Mouse (Mus musculus) spleen, embryonic (tissue): ENCODE measurements at regions not wholly inside any gene's neighbourhood (a gene's known extent, or its start where the extent isn't known, plus 50 kb on each side); places are given as distances from the start of the nearest gene placed in this dataset.

ENCODE experiments used
- CTCF ChIA-PET: fragments of 350-600 bp; sonication (Branson Sonifier 250); formaldehyde crosslinking; loops from one replicate; lab custom pipeline; 2022; lab: Charles Lee

- CTCF ChIA-PET: no interaction called here
Measured at GRCm38 (mm10) chr2:137974651-137975050, 281.7 kb upstream of the Btbd3 start.

GRCm38 (mm10) chr2:137969156-137969555 is 287.2 kb upstream of the Btbd3 start:
- CTCF ChIA-PET: no interaction called here

GRCm38 (mm10) chr2:137966460-137967076 is 289.8 kb upstream of the Btbd3 start:
- CTCF ChIA-PET: no interaction called here

DNA sequence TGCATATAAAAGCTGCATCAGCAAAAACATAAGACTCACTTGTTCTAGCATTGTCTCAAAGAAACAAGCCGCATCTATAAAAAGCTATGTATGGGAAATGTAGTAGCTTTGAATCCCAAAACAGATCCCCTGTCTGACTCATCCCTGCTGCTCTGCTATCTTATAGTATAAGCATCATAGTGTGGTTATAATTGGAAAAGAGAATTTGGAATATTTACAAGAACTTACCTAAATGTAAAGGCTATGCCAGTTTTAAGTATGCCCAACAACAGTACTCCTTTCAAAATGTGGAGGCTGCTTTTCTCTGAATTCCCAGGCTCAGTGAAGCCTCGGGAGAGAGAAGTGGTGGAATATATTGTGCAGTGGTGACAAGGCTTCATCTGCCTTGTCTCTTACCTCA is 301.5 kb upstream of the Btbd3 start:
- CTCF ChIA-PET: no interaction called here

GRCm38 (mm10) chr2:137953144-137953543 is 303.2 kb upstream of the Btbd3 start:
- CTCF ChIA-PET: no interaction called here

- CTCF ChIA-PET: no interaction called here
Measured at GRCm38 (mm10) chr2:137951942-137952341, 304.4 kb upstream of the Btbd3 start.

DNA sequence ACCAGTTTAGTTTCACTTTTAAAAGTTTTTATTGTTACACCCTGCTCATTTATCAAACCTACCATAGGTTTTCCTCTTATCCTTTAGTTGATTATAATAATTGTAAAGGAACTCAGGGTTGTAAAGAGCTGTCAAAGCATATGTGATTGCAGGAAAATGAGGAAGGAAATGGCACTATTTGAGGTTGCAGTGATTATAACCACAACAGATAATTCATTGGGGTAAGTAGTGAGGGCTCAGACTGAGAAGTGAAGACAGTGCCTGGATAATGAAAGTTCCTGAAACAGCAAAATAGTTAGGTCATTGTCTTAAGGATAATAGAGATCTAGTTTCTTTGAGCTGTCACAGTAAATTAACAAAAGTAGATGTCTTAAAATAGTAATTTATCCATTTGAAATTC is 305.4 kb upstream of the Btbd3 start:
- CTCF ChIA-PET: interaction anchor here (0.5 kb wide), 1 partner anchor 22 kb away, joined by 11 read pairs; no protein-coding TSS in a partner anchor

DNA sequence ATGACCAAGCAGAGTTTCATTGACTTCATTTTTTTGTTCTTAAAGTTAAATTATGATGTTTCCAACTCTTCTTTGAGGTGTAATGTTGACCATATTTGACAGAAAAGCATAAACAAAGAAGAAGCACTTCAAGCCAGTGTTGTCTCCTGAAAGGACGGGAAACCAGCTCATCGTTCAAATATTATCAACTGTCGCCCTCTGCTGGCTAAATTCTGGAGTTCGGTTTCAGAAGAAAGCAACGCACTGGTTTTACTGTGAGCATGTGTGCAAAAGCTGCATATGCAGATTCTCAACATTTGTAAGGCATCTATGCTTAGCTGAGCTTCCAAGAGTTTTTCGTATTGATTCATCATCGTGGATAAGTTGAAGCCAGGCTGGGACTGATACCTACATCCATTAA is 313.6 kb upstream of the Btbd3 start:
- CTCF ChIA-PET: no interaction called here

GRCm38 (mm10) chr2:137939591-137939990 is 316.8 kb upstream of the Btbd3 start:
- CTCF ChIA-PET: no interaction called here

DNA sequence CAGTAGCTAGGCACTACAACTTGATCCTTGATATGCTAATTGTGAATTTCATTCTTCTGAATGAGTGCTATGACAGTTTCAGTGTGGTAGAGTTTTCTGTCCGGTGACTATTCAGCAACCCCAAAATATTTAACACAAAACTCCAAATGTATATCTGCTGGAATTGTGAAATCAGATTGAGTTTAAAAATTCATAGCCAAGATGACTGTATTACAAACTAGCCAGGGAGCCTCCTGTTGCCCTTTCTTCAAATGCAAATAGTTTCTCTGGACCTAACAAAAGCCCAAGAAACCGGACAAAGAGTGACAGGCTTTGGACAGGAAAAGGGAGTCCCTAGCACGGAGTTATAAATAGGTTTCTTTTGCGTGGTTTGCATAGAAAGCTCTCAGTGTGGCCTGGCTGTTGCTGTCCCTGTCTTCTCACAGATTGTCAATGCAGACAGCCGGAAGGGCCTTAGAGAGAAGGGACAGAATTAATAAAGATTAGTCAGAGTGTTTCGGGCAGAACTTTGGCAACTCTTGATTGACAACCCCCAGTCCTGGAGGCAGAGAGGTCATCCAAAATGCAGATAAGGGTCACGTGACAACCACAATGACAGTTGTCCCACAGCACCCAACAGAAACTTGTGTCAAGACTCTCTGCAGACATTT is 317.4 kb upstream of the Btbd3 start:
- CTCF ChIA-PET: no interaction called here

DNA sequence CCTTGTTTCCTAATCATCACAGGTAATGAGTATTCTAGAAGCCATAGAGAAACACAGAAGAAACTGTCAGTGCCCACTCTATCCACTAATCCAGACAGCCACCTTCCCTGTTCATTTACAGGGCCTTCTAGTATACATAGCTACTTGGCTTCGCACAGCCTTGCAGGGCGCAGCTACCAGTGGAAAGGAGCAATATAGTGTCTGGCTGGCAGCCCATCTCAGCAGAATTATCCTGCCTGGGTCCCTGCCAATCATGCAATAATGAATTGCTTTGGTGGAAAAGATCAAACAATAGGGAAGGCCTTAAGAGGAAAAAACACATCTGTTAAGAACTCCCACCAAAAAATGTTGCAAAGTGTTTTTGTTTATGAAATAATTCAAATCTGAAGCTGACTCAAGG is 319.8 kb upstream of the Btbd3 start:
- CTCF ChIA-PET: no interaction called here

- CTCF ChIA-PET: no interaction called here
Measured at GRCm38 (mm10) chr2:137932931-137933330, 323.4 kb upstream of the Btbd3 start.

- CTCF ChIA-PET: no interaction called here
Measured at GRCm38 (mm10) chr2:137932488-137932887, 323.9 kb upstream of the Btbd3 start.

DNA sequence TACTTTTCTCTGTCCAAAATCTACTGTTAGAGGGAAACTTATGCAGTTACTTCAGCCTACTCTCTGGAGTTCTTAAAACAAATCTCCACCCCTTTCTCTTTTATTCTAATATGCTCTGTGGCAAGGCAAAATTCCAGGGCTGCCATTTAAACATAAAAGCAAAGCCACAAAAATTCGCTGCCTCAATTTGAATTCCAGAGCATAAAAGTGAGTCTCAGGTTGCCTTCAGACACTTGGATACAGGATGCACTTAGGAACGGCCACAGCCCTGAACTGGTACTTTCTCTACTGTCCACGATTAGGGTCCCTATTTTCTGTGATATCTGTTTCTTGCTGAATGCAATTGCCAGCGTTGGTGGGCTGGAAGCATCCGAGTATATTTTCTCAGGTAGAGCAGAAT is 330.9 kb upstream of the Btbd3 start:
- CTCF ChIA-PET: no interaction called here

- CTCF ChIA-PET: no interaction called here
Measured at GRCm38 (mm10) chr2:137924576-137924975, 331.8 kb upstream of the Btbd3 start.

- CTCF ChIA-PET: no interaction called here
Measured at GRCm38 (mm10) chr2:137898425-137898824, 357.9 kb upstream of the Btbd3 start.

DNA sequence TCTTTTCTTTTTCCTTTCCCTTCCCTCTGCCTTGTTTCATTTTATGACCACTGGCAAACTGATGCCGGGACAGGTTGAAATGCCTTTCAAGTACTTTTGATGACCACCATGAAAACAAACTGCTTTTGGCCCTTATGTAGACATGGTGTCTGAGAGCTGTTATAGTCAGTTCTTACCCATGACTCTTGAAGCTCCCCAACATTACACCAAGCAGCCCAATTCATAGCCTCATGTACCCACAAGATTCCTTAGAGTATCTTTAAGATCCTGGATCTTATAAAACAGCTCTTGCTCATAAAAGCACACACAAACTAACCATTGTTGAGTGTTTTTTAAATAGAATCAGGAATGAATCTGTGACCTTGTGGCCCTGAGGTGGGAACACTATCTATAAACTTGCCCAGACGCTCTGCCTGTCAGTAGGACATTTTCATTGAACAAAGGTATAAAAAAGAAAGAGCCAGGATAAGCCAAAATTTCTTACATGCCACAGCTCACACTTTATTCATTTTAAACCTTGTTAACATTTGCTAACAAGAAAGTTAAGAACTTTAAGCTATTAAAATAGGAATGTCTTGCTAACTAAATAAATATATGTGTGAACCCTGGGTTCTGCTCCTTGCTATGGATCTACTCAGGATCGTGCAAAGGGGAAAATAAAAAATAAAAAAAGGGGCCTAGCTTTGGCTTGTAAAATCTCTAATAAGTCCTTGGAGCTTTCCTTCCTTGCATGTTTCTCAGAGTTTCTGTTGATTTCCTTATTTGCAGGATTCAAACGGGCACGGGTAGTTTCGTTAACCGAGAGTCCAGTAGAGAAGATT is 375.9 kb upstream of the Btbd3 start:
- CTCF ChIA-PET: no interaction called here

DNA sequence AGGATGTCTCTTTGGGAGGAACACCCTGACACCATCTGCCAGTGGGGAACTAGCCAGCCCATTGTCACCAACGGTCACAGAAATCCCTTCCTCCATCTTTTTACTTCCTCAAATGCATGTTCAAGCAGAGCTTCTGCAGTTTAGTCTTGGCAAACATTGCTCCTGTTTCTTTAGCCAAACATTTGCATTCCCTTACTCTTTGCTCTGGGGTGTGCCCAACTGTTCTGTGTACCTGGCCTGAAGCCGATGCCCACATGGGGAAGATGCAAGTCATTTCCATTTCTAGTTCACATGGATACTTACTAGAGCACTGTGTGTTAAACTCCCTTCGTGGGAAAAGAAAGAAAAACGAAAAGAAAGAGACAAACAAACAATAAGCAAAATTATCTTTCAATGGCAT is 386.7 kb upstream of the Btbd3 start:
- CTCF ChIA-PET: no interaction called here

DNA sequence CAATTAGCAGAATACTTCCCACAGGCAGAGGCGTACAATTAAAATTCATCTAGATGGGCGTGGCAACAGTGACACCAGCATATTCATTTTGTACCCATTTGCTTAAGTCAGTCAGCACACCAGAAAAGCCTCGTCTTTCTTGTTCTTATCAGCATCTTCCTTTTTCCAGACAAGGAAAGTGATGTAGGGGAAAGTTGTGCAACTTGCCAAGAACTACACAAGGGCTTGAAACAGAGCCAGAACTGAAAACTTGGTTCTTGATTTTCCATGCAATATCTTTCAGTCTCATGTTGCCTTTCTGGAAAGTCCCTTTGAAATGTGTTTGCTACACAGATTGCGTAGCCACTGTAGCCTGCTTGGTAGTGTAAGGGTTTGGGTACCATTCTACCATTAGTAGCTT is 401.9 kb upstream of the Btbd3 start:
- CTCF ChIA-PET: no interaction called here

DNA sequence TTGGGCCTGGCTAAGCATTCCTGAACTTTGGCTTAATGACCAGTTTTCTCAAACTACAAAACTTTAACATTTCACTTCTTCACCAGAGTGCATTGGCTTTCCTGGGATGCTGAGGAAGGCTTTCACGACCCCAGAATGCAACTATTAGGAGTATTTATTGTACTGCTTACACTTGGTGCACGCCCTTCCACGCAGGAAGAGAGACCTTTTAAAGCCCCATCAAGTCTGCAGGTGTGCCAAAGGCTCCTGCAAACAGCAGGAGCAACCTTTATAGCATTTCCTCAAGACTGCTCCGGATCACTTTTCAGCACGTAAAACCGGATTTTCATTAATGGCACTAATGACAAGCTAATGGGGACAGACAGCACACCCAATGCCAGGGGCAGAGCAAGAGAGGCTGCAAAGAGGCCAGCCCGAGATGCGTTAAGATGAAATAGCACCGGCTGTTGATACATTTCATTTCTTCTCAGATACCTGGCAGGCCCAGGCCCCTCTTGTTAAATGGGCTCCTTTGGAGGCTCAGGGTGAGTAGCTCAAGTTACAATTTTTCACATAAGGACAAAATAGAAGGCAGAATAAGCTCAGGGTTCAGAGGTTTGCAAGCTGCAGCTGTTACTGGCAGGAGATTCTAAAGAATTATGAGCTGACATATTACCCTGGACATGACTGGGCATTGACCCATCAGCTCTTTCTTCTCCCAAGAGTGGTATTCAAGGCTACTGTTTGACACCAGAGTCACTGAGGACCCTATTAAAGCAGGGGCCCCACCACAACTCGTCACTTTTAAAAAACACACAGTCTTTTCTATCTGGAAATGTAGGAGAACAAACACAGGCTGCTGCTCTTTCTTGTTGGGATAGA is 402.7 kb upstream of the Btbd3 start:
- CTCF ChIA-PET: interaction anchor here (0.6 kb wide), 1 partner anchor 34 kb away, joined by 4 read pairs; no protein-coding TSS in a partner anchor

DNA sequence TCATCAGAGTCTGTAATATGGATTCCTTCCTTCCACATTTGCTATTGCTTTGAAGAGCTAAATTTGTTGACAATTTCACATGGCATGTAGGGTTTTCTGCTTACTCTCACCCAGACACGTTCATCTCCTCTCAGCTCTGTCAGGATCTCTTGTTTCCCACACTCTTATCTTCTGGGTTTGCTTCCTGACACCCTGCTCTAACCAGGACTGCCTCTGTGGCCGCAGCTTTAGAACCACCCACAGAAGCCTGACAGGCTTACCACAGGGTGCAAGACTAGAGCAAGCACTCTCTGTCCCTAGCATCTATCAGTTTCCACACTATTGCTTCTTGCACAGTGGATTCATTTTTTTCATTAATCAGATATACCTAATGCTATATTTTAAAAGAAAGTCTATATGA is 408.5 kb upstream of the Btbd3 start:
- CTCF ChIA-PET: no interaction called here
